Mouse (Mus musculus) MEL-GATA-1-ER (cell line): ENCODE measurements at regions not wholly inside any gene's neighbourhood (a gene's known extent, or its start where the extent isn't known, plus 50 kb on each side); places are given as distances from the start of the nearest gene placed in this dataset.

Experiments
- DNase-seq: peaks from one replicate; pipeline ENCODE4 v3.0.0-alpha.2; 2012; ENCODE audit warnings: low read depth; ENCODE audit errors: extremely low read depth

DNA sequence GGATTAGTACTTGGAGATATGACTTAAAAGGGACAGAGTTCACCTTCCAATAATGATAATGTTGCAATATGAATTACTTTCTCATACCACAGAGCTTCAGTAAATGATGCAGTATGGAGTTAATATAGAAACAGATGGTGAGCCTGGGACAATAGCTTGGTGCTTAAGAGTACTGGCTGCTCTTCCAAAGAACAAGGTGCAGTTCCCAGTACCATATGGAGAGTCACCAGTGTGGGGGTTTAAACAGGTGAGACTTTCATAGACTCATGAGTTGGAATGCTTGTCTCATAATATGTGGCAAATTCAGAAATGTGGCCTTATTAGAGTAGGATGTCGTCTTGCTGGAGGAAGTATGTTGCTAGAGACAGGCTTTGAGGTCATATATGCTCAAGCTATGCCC, 715.8 kb upstream of the Arpp21 start:
- no peak for DNase-seq

DNA sequence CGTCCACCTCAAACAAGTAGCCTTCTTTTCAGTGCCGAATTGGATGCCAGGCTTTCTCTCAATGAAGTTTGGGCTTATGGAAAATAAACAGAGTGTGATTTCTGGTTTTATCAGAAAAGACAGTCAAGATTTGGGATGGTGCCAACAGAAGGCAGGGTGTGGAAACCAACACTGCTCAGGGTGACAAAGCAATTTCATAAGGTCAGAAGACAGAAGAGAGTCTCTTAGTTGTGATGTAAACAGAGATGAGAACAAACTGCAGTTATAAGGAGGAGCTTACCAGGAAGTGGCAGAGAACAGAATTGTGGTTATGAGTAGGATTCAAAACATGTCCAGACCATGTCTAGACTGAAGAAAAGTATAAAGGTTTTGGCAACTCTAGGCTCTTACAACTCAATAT, 714.3 kb upstream of the Arpp21 start:
- DNase-seq = no peak

DNA sequence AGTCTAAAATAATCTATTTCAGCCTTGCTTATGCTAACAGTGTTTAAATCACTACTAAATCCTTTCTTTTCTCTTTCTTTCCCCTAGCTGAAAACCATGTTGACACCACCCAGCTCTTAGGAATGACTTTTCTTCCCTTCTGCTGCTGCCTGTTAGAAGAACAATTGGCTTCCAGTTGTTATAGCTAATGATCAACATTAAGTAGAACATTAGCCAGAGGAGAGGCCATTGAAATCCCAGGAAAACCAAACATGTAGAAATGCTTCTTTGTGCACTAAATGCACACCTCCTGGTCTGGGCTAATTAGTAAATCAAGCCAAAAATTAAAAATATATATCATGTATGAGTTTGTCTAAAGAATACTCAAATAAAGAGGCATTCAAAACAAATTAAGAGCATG, 703.0 kb upstream of the Arpp21 start:
- no peak for DNase-seq

DNA sequence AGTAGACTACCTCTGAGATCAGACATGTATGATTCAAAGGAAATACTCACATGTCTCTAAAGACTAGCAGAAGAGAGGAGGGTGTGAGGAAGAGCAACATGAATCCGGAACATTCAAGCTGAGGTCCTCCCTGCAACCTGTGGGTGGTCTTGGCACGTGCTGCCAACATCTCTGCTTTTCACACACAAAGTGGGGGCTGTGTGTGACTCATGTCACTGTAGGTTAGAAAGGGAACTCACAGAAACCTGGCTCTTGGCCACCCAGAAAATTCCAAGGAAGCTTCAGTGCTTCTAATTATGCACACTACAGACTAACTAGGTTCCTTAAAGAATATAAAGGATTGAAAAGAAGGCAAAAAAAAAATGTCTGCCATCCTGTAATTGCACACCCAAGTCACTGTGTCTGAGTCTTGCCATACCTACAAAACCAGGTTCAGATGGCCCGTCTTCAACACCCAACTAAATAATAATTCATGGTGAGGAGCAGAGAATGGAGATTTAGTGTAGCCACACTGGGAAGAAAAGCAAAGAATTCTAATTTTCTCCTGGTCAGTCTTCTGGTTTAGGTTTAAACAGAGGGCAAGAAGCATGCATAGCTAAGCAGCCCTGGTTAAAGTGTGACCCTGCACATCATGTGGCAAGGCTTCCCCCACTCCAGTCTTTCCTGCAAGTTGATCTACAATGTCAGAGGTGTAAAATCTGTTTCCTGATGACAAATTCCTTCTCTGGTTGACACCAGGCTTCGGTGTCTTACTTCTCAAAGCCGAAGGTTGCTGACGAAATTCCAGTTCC, 673.8 kb upstream of the Arpp21 start:
- DNase-seq = no peak

DNA sequence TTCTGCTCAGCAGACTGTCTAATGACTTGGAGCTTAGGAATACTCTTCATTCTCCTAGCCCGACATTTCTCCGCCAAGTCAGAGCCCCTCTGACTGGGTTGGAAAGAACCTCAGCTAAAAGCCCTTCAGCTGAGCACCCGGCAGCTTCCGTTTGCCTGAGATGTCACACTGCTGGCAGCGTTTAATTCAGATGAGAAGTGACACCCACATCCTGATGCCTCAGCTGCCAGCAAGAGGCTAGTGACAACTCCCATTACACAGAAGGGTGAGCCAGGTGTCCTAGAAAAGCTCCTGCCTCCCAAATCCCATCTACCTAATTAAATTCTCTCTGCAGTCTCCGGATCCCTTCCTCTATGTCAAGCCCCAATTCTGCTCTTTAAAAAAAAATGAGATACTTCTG, 670.2 kb upstream of the Arpp21 start:
- no peak for DNase-seq

DNA sequence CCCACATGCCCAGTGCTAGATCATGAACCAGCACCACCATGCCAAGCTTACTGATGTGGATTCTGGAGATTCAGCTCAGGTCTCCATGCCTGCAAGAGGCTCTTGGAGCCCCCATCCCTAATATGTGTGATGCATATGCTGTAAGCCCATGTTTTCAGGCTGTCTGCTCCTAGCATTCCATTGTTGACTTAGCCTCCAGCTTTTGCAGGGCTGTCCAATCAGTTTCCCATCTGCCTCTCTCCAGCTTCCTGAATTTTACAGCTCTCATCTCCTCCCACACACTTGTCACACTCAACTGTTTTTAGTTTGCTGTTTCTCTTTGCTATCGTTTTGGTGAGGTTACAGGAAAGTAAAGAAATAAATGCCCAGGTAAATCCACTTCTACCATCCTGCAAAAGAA, 629.2 kb upstream of the Arpp21 start:
- no peak for DNase-seq

DNA sequence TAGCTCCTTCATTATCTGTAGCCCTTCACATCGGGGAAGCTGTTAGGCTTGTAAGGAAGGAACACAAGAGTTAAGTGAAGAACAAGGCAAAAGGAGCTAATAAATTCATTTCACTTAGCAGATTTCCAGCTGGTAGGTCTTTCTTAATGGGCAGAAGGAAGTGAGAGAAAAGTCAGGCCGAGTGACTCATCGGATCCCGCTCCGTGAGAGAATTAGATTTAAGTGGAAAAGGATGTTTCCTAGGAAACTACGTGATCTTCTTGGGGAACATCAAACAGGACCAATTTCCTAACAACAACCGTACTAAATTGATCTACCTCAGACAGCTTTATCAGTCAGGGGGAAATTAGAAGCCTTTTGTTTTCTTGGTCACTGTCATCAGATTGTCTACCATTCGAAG, 625.4 kb upstream of the Arpp21 start:
- no peak for DNase-seq

DNA sequence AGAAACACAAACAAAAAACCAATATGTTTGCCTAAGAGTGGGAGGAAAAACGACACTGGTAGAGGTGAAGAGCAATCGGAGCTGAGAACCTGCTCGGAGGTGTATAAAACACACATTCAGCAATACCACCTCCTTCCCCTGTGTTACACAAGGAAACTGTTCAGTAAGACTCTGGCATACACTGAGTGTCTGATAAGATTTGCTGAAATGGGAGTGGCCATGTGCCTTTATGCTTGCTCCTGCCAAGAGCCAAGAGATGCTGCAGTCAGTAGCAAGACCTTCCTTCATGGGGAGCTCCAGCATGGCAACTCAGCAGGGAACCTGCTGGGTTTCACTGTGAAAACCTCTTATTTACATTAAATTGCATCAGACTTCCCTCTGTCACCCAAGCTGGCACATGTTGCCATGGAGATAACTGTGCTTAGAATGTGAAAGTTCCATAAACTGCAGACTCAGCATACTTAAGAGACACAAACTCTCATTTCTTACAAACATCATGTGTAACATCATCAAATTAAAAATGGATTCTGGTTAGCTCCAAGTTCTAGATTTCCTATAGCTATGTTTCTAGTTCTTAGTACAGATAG, 624.7 kb upstream of the Arpp21 start:
- DNase-seq = no peak

DNA sequence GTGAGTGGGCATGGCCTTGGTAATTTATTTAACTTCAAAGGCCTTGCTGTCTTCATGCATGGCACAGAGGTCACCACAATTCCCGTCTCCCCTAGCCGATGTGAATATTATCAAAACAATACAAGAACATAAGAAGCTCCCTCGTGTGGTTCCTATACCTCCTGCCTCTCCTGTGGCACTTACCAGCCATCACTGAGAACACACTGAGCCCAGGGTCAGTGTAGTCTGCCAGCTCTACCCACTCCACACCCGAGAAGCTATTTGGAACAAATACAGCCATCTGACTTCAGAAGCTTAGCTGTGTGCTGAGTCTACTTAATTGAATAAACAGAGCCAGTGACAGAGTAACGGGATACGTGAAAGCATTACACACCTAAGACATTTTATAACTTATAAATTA, 605.7 kb upstream of the Arpp21 start:
- DNase-seq = no peak

DNA sequence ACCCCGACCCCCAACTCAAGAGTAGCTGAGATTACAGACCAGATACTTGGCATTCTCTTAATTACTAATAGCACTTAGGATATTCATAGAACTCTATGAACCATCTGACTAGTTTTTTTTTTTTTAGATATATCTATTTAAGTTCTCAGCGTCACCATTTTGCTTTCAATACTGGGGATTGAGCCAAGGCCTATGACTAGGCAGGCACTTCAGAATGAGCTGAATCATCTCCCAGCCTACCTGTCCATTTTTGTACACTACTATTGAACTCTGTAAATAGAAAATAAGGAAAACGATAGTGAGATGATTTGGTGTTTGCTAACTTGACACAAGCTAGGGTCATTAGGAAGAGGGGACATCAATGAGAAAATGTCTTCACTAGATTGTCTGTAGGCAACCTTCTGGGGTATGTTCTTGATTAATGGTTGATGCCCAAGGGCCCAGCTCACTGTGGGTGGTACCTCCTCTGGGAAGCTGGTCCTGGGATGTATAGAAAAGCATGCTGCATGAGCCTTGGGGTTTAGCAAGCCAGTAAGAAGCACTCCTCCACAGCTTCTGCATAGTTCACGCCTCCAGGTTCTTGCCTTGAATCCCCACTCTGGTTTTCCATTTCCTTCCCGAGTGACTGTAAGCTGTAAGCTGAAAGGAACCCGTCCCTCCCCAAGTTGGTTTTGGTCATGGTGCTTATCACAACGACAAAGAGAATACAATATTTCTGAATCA, 603.5 kb upstream of the Arpp21 start:
- no peak for DNase-seq

DNA sequence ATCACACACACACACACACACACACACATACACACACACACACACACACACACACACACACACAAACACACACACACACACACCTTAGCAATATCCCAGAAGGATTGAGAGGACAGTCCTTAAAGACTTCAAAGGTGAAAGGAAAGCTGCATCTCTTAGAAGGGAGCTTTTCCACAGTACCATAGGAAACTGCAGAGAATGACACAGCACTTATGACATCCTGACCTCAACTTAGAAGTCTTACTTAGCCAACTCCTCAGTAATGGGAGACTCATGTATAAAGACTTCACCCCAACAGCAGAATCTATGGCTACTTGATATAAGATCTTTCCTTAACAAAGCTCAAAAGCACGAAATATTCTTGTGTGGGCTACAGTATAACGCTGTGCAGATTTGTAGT, 601.8 kb upstream of the Arpp21 start:
- no peak for DNase-seq

DNA sequence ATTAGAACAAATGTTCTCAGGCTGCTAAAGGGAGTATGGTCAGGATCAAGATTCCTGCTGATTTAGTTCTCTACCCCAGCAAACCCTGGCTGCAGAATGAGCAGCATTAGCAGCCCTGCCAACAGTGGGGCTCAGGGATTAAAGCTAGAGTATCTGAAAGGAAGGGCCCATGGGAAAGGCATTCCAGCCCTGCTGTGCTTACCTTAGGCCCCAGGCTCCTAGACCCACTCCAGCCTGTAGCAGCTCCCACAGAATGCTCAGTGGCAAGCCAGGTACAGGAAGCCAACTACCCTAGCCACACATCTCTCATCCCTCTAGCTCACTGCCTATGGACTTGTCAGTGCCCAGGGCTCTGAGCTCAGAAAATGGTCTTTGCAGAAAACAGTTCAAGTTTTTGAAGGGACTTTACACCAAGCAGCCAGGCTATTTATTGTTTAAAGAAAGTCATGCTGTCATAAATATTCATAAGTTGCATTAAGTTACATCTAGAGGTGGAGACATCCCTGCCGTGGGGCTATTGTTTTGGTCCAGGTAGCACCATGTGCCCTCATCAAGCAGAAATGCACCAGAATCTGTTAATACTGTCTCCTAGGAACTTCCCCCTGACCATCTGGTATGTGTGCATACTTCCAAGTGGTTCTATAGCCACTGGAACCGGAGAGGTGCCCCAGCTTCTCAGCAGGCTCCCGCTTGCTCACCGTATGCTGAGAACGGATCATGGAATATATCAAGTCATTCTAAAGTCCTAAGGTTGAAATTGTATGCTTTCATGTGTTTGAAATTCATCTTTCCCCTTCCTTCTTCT, 598.9 kb upstream of the Arpp21 start:
- DNase-seq = no peak

DNA sequence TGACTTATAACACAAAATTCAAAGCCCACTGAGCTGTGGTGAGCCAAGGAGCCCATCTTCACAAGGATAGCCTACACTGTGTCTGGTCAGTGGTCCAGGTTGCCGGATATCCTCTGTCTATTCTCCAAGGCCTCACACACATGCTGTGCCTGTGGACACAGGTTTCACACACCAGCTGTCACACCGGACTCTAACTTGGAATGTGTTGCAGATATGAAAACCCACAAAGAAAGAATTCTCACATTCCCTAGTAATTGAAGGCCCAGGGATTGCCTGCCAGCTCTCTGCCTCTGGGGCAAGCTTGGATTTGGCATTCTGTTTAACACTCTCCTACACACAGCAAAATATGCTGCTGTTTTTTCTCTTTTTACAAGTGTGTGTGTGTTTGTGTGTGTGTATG, 595.4 kb upstream of the Arpp21 start:
- DNase-seq = no peak

DNA sequence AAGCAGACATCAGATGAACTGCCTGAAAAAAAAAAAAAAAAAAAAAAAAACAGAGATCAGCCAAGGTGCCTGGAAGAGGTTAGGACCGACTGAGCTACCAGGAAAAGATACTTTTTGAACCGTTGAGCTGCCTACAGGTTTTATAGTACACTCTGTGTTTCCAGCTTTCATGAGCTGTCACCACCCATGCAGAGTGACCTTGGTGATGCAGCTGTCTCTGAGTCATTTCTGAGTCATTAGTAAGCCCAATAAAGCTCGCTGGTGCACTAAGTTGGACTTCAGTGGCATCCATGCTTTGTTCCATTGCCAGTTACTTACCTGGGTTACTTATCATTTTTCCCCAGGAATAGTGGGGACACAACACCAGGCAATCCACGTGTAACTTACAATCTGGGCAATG, 592.9 kb upstream of the Arpp21 start:
- no peak for DNase-seq

DNA sequence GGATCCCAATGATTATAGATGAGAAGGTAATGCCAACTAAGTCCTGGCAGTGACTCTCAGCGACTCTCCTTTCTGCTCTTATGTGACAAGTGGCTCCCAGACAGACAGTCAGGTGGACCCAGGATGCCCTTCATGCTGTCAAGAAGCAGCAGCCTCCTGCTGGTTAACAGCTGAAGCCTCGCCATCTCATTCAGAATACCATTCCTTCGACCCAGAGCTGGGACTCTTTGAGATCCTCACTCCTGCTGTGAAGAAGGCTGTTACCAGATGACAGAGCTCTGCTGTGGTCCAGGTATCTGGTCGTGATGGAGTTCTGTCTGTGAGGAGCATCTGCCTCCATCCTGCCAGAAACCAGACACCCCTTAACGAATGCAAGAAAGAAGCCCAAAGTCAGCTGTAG, 590.9 kb upstream of the Arpp21 start:
- no peak for DNase-seq

DNA sequence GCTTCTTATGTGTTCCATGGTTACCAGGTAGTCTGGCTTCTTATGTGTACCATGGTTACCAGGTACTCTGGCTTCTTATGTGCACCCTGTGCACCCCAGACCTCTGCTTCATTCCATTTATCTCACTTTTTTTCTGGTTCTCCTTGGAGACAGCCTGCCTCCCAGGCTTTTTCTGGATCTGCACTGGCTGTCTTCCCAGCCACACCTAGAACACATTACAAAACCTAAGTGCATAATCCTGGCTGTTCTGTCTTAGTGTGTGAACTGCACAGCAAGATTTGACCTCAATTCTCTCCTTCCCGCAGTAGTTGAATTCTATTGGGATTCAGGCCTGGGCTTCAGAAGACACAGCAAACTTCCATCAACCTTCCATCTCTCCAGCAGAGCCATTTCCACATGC, 586.2 kb upstream of the Arpp21 start:
- DNase-seq = no peak

DNA sequence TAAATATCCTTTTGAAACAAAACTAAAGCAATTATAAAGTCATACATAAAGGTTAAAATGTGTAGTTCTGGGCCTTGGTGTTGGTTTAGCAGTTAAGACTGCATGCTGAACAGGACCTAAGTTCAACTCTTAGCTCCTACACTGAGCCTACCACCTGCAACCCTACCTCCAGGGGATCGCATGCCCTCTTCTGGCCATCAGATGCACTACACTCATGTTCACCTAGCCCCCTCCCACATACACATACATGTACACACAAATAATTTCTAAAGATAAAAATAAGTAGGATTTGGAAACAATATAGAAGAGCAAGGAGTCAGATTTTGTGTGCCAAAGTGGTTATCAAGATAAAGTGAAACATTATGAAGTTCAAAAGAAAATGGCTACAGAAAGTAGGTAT, 576.2 kb upstream of the Arpp21 start:
- DNase-seq = no peak

DNA sequence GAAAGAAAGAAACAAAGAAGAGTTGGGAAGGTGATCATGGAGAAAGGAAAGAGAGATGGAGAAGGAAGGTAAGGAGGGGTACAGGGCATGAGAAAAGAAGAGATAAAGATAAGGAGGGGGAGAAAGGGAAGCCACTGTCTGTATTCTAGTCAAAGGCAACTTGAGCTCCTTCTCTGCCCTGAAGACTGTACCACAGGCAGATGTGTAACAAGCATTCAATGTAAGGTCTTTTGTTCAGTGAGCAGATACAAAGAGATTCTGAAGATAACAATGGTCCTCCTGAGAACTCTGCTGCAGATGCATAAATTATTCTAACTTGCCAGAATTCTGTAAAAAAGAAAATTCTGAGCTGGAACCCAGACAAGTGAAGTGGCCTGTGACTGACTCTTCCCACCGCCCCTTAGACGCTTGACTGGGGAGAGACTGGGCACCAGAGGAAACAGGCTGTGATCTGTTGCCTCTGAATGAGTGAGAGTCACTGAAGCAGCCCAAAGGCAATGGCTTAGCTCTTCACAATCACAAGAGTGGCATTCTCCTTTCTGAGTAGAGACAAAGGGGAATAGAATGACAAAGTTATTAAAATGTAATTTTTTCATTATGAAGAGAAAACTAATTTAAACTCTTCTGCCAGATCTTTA, 564.0 kb upstream of the Arpp21 start:
- DNase-seq = no peak

DNA sequence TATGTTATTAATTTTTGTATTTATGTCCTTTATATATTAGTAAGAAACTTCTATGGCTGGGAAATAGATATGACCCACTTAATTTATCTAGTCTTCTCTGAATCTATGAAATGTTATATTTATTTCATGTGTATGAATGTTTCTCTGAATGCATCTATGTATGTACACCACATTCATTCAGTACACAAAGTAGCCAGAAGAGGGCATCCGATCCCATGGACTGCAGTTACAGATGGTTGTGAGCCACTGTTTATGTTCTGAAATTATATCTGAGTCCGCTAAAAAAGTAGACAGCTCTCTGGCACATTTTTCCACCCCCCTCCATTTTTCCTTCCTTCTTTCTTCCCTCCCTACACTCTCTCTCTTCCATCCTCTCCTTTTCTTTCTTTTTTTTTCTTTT, 557.8 kb upstream of the Arpp21 start:
- no peak for DNase-seq

DNA sequence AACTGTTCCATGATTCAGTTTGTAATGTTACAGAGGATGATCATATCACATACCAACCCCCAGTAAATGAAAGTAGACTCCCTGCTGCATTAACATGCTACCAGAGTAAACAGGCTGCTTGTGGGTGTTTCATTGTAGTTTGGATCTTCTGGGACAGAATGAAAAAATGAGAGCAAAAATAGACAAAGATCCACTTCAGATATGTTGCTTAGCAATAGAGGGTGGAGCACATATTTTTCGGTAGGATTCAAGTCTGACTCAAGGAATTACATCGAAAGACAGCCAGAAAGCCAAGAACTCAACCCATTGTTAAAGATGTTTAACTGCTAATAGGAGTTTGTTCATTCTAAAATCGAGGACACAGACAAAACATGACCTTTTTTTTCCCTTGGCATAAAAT, 536.2 kb upstream of the Arpp21 start:
- DNase-seq = no peak

DNA sequence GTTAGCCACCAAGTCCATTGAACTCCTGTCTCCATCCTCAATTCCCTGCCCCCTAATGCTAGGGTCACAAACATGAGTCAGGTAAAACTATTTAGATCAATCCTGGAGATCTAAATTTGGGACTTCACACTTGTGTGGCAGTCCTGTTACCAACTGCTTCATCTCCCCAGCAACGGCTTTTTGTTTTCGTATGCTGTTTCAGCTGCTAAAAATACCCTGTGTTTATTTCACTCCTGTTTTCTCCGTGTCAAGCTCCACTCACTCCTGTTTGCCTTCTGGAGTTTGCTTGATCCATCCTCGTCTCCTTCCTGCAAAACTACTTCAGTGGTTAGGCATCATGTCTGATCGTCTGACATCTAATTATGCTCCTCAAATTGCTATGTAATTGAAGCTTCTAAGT, 508.9 kb upstream of the Arpp21 start:
- DNase-seq = no peak
